Mouse (Mus musculus) embryonic facial prominence, embryonic 11.5 days (tissue): ENCODE data around the gene Gla. TPM values are rescaled to one million over a fixed set of nuclear protein-coding genes. Genes with fewer than 3 reads are reported as not detected.

Experiments used
- polyA plus RNA-seq: library from polyadenylated mRNA; unstranded; fragments of >200 nt; fragmentation: Nextera tagmentation; extraction: Ambion mirVana; gene quantifications from 2 replicates; pipeline ENCODE4 v1.2.1, GENCODE M21; 2014

The Gla gene
- polyA plus RNA-seq, 1 experiment from 2014 or later: 5.1 TPM

Other genes starting within 250 kb of the Gla start
- 3.1 and 3.2 TPM in 2 replicates for gene Drp2, start 196.6 kb downstream of the Gla start, polyA plus RNA-seq
- gene Taf7l, start 124.6 kb downstream of the Gla start, polyA plus RNA-seq: not detected in 2 replicates
- gene Timm8a1, start 59.3 kb downstream of the Gla start, polyA plus RNA-seq: 91.8 and 92.4 TPM in 2 replicates
- gene Btk, start 17.6 kb downstream of the Gla start, polyA plus RNA-seq: 0.81 and 1.4 TPM in 2 replicates
- 355 and 372 TPM in 2 replicates for gene Rpl36a, start 15.5 kb downstream of the Gla start, polyA plus RNA-seq
- gene Hnrnph2, start 54 bp upstream of the Gla start, polyA plus RNA-seq: 163 and 167 TPM in 2 replicates
- gene Armcx4, start 85.4 kb upstream of the Gla start, polyA plus RNA-seq: 6.6 and 7.5 TPM in 2 replicates
- gene Armcx1, start 116.8 kb upstream of the Gla start, polyA plus RNA-seq: 47.0 and 55.1 TPM in 2 replicates
- 20.5 and 20.8 TPM in 2 replicates for gene Armcx6, start 150.3 kb upstream of the Gla start, polyA plus RNA-seq
- gene Armcx3, start 155.5 kb upstream of the Gla start, polyA plus RNA-seq: 66.4 and 70.5 TPM in 2 replicates
- 83.9 and 85.7 TPM in 2 replicates for gene Armcx2, start 208.1 kb upstream of the Gla start, polyA plus RNA-seq